Mouse (Mus musculus) CD4-positive, CD25-positive, alpha-beta regulatory T cell, adult 4 months (primary cell): ENCODE measurements around the gene Slc31a1. TPM values are rescaled to one million over a fixed set of nuclear protein-coding genes. Genes with fewer than 3 reads are reported as not detected.

Experiments used
- ATAC-seq: one replicate; pipeline ENCODE4 v1.8.0; 2017
- polyA plus RNA-seq, 2 experiments: library from polyadenylated mRNA; unstranded; fragments of 100-300 nt; shearing (Covaris generic); gene quantifications; one replicate each; pipeline ENCODE4 v1.2.1; 2017

Slc31a1 gene
- polyA plus RNA-seq, result 10 to 100 TPM in 1 of 2 experiments, 1 to 10 TPM in 1; 7.3 to 11.7 TPM

DNA sequence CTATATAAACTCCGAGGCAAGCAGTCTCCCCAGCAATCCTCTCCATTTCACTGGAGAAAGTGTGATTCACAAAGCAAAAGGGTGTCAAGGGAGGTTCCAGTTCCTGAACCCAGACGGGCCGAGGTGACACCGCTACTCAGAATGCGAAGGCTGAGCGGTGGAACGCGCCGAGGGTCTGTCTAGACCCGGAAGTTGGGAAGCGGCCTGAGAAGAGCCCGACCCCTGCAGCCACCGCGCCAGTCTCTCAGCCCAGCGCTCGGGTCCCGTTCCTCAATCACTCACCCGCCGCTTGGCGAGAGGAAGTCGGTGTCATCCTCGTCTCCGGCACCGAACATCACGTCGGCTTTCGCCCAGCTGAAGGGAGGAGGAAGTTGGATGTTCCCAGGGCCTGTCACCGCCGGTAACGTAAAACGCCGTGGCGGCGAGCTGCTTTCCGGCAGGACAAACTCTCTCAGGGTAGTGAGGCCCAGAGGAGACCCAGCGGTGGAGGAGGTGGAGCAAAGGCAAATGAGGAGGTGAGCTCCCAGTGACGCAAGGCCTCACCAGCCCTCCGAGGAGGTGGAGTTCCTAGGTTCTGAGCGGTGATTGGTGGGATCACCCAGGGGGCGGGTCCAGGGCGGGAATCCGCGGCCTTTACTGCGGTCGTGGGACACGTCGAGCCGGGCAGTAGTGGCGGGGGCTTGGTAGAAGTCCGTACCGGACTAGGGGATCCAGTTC, at the start of gene Slc31a1, which contains the start of gene Fkbp15:
Gene Slc31a1 (plus strand): TSS at position 640 of the 717 bp plus-strand sequence.
Gene Fkbp15 (minus strand): TSS at position 461 of the 717 bp plus-strand sequence.
- ATAC-seq, result peak; percentile 99

DNA sequence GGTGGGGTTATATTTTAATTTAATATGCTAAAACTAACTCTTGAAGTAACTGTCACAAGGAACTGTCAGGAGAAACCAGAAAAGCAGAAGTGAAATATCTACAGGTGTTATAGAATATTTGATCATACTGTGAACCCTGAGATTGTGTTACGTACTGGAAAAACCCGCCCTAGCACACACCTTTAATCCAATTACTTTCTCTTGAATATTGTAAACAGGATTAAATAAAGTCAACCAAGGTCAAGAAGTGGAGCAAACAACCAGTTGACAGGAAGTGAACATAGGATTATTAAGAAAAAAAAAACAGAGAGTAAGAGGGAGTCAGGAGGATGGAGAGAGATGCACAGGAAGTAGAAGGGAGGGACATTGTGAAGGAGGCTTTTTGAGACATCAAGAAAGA, 47.7 kb upstream of the Slc31a1 start:
- ATAC-seq, result no peak

DNA sequence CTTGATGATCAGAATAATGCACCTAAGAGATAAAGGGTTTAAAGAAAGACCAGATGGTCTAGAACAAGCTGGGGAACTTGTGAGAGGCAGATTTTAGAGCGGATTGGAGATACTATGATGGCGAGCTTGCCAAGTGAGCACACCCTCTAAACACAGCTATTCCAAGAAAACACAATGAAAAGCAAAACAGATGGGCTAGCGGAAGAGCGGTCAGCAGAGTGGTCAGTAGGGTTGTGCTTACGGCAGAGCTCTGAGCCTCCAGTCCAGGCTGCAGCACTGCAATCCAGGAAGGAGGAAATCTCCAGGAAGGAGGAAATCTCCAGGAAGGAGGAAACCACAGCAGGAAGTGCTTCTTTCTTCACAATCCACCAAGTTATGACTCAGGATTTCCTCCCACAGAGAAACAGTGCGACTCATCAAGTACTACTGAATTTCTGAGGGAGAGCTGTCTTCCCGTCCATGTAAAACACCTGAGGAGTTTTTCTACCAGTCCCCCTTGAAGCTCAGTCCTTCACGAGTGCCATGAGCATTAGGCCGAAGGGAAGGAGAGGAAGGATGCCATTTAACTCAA, 46.8 kb upstream of the Slc31a1 start:
- no peak for ATAC-seq

DNA sequence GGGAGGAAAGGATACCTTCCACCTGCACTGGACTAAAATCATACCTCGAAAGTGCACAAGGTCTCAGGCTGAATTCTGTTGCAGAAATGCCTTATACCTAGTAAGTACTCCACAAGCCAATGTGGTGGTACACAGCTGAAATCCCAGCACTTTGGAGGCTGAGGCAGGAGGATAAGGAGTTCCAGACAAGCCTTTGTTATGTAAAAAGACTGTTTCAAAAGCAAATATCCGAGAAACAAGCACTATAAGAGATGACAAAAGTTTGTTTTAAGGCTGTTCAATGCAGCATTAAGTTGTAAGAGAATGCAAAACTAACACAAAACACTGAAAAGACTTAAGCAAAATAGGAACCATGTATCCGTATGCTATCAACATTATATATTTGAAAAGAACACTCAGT, 46.0 kb upstream of the Slc31a1 start:
- no peak for ATAC-seq

DNA sequence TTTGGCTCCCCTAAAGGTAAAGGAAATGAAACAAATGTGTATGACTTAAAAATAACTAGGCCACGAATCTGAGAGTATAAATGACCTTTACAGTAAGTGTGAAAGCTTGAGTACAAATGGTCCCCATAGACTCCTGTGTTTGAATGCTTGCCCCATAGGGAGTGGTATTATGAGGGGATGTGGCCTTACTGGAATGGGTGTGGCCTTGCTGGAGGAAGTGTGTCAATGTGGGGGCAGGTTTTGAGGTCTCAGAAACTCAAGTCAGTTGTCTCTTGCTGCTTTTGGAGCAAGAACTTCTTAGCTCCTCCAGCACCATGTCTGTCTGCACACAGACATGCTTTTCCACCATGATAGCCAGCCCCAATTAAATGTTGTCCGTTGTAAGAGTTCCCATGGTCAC, 44.1 kb upstream of the Slc31a1 start:
- no peak for ATAC-seq

DNA sequence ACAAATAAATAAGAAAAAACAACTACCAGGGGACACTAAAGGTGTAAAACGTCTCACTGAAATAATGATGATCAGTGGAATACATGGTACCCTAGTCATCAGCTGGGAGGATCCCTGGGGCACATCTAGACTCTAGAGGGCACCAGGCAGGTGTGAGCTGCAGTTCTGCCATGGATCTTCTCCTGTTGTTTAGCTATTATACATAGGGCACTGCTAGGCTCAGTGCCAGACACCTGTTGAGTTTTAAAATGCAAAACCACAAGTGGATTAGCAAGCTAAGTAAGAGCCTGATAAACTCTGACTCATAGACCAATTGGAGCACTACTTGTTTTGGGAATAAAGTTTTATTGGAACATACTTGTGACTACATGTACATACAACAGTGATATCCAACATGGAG, 42.2 kb upstream of the Slc31a1 start:
- no peak for ATAC-seq

DNA sequence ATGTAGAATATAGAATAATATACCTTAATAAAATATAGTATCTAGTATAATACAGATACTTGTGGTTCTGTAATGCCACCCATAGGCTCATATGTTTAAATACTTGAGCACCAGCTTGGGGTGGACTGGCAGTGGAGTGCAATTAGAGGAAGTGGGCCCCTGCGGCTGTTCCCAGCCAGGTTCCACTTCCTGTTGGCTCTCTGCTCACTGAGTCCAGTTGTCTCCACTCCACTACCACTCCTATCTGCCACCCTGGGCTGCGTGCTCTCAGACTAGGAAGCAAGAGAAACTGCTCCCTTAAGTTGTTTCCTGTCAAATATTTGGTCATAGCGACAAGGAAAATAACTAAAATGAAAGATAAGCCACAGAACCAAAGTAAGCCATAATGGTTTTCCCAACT, 37.8 kb upstream of the Slc31a1 start:
- no peak for ATAC-seq

DNA sequence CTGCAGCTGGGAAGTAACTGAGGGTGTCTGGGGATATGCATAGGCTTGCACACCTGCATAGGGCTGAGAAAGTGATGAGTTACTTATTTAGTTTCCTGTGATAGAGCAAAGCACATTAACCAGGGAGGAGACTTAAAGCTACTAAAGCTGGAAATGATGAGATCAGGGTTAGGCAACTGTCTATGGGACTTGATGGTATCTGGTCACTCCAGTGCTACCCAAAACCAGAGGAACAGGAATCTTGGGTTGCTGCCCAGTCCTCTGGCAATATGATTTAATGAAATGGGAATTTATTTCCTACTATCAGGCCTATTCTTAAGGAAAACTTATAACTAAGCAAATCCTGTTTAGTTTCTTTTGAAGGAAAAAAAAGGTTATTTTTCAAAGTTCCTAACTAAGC, 34.4 kb upstream of the Slc31a1 start:
- ATAC-seq, result no peak

DNA sequence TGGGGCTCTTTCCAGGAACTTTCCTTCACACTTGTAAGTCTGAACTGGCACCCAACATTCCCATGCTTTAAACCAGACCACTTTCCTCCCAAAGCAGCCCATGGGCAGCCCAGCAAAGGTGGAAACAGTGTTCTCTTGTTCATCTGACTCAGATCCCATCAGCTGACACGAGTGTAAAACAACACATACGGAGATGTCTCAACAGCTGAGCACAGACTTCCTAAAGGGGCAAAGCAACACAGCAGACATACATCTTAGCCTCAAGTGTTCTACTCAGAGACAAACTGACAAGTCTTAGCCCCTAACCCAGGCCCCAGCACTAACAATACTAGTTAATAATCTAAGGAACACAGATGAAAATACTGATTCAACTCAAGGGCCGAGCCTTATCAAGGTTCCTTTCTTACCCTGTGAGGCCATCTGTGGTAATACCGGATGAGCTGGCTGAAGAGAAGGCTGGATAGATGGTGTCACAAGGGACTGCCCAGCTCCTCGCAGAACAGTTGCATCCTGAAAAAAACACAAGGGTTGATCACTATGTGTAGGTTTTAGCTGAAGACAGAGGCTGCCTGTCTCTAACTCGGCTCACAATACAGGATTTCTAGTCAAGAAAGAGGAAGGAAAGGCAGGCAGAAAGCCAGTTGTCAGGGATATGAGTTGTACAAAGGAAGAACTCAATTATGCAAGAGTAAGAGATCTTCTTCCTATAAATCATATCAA, 31.4 kb upstream of the Slc31a1 start:
- ATAC-seq, result no peak

DNA sequence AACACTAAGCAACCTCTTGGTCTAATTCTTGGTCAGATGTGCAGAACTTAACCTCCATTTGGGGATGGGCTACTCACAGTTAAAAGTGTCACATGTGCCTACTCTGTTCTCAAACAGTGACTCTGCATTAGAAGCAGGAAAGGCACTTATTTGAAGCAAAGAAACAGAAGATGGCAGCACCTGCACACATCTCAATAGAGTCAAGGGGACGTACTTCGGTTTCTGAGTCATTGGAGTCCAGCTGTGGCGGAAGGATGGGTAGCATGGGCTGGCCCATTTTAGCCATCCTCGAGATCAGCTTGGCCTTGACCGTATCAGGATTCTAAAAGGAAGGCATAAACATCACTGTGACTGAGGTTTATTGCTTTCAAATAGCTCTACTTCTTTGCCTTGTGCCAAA, 28.6 kb upstream of the Slc31a1 start:
- no peak for ATAC-seq

DNA sequence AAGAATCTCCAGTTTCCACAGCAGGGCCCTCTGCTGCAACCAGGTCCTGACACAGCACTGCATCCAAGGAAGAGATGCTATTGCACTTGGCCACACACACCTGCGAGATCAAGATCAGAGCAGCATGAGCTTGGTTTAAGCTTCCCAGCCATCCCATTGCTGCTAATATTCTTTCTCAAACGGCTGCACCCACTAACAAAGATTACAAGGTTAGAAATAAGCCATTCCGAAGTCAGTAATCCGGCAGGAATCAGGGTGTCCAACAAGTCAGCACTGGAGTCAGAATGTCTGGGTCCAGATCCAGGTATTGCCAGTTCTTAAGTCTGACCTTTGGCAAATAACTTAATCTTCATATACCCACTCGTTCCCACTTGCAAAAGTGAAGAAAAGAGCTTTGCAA, 22.0 kb upstream of the Slc31a1 start:
- ATAC-seq, result no peak

DNA sequence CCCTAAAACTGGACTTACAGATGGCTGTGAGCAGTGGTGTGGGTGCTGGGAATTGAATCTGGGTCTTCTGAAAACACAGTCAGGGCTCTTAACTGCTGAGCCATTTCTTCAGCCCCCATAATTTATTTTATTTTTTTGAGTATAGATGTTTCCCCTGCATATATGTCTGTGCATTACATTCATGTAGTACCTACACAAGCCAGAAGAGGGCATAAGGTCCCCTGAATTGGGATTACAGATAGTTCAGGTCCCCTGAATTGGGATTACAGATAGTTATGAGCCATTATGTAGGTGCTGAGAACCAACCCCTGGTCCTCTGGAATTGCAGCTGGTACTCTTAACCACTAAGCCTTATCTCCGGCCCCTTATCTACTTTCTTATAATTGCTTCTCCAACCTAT, 16.5 kb upstream of the Slc31a1 start:
- ATAC-seq, result peak; percentile 54

DNA sequence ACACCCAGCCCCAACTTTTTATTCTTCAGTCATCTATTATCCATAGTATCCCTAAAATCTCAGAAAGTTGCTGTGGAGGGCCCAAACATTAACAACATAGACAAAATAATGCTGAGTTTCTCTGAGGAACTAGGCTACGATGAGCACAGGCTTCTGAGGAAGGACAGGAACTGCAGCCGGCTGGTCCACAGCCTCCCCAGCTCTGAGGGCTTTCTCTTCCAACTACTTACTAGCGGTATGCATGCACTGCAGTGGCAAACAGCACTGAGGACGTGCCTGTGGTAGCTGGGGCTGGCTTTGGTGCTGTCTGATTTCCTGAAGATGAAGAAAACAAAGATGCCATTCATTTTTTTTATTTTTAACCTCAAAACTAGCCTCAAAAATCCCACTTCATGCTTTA, 14.7 kb upstream of the Slc31a1 start:
- ATAC-seq, result no peak

DNA sequence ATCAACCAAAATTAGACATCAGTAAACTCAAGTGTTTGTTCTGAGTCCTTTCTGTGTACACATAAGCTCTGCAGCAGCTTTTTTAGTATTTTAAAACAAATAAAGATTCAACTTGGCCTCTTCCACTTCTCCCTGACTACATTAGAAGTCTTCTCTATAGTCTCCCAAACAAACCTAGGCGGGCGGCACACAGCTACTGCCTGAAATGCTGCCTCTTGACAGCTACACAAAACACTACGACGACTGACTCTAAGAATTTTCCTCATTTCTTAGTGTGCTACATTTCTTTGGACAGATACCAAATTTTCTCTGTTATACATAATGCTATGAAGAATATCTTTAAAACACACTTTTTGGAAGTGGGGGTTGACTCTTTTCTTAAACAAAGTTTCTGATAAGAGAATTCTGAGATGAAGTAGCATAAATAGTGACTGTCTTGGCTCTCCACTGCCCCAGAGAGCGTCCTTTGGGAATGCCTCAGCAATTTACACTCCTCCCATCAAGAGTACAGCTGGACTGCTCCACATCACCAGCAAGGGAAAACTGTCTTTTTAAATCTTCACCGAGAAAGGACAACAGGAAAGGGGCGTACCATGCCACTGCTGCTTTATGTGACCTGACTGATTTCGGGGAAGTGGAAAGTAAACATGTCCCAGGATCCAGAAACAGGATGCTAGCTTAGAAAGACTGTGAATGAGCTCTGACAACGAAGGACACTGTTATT, 12.8 kb upstream of the Slc31a1 start:
- ATAC-seq, result no peak

DNA sequence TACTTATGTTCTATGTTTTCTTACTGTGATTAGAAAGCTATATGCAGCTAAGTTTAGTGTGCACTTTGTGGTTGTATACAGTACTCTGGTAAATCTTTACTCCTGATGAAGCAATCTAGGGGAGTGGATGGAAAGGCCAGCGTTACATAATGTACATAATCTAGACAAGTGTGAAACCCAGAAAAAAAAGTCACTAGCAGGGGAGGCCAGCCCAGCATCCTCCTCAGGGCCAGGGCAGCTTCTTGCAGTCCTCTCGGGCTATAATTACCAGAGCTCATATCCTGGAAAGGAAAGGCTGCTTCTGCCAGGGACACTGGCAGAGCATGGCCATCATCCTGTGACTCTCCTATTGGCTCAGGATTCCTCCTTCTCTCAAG, 12.2 kb upstream of the Slc31a1 start:
- ATAC-seq, result no peak

DNA sequence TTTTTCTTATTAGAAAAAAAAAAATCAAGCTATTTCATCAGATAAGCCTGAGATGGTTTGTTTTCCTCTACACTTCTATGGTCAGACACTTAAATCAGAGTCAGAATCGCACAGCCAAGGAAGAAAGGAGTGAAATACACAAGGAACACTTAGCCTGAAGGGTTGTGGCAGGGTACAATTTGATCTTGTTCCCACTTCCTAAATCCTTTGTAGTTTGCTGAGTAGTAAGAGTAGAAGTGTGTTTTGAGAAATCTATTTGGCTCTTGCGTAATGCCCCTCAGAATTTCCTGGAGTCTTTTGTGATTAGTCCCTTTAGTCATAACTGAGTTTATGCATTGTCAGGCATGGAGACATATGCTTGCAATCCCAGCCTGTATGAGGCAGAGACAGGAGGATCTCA, 11.2 kb upstream of the Slc31a1 start:
- no peak for ATAC-seq

DNA sequence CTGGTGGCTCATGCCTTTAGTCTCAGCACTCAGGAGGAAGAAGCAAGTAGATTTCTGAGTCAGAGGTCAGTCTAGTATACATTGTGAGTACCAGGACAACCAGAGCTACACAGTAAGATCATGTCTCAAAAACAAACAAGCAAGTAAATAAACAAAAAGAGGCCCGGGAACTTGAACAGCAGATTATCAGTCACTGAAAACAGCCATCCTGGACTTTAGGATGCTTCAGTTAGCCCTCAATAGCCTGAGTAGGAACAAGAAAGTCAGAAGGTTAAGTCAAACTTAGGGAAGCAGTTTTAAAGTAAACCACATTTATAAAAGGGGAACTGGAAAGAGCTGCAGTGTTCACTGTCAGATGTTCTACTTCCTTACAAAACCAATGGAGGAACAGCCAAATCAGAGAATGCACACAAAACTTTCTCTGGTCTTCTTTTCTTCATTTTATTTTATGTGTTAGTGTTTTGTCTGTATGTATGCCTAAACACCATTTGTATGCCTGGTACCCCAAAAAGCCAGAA, 2.8 kb upstream of the Slc31a1 start:
- ATAC-seq, result no peak

DNA sequence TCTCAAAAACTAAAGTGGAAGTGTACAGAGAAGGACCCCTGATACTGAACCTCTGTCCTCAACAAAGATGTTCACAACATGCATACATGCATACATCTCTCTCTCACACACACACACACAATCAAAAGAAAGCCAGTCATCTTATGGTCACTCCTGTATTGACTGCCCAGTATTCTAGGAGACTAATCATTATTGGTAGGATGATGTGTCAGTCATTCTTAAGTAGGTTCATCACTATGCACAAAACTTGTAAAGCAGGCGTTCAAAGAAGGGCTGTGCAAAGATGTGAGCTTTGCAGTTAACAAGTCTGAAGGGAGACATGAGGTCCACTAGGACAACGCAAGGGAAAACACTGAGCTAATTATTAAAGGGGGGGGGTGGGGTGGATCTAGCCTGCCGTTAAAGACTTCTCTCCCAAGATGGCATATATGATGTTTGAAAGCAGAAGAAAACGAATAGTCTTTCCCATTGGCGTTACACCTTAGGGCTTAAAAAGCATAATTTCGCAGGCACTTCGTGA, 1.2 kb upstream of the Slc31a1 start:
- no peak for ATAC-seq

DNA sequence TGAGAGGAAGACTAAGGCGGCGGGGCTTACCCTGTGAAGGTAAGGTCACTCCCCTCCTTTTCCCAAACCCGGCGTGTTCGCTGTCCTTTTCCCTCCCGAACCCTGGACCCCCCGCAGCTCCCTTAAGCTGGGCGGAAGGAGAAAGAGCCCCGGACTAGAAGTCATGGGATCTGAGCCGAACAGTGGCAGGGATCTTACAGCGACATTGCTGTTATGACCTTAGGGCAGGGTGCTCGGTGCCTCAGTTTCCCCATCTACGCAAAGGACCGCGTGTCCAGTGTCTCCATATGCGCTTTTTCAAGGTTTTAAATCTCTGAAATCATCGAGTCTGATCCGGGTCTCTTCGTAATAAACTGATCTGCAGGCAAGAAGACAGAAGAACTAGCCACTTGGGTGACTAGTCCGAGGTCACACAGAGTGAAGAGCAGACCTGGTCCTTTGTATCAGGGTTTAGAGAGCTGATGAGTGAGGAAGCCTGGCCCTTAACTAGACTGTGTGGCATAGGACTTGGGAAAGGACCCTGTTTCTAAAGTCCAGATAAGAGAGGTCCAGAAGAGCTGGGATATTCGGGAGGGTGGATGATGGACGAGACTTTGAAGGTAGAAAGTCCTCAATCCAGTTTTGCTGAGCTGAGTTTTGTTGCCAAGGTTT, 403 bp downstream of the Slc31a1 start:
- ATAC-seq, result peak; percentile 6

DNA sequence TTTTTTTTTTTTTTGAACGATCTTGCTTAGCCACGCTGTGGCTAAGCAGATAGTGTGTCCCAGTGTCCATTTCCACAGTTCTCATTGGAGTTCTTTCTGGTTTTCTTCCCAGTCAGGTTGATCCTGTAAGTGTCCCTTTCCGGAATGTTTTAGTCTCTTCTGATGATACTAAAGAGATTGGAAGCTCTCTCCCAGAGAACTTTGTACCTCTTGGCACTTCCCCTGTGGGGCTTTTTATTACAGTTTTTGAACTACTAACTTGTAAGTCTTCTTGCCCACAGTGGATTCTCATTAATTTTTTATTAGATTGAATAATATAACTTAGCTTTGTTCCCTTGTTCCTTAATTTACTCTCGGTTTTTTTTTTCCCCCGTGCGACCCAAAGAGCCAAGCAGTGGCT, 1.0 kb downstream of the Slc31a1 start:
- no peak for ATAC-seq

DNA sequence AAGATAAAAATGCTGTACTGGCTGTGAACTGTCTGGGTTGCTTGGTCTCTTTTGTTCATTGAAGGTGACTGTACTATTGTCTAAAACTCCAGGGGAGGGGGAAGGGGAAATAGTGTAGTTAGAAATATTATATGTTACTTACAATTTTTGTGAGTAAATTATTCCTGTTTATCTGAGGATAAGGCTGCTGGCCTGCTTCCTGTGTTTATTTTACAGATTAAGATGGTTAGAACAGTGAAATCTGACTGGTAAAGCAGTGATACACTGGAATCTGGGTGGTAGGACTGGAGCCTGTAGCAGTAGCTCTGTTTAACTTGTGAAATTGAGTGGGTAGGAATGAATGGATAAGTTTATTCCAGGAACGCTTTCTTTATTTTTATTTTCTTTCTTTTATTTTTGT, 1.5 kb downstream of the Slc31a1 start:
- no peak for ATAC-seq

DNA sequence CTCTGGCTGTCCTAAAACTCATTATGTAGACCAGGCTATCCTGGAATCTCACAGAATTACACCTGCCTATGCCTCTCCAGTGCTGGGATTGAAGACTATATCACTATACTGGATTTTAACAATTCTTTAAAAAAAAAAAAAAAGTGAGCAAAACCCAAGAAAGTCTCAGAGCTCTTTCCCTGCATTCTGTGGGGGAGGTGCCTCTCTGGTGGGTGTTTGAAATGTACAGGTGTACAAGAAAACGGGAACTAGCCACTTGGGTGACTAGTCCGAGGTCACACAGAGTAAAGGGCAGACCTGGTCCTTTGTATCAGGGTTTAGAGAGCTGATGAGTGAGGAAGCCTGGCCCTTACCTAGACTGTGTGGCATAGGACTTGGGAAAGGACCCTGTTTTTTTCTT, 1.9 kb downstream of the Slc31a1 start:
- no peak for ATAC-seq
